Mouse (Mus musculus) urinary bladder, postnatal 14 days (tissue): ENCODE measurements around the gene Mrpl17.
"Not testable (repeated sequence)": the region's sequence is repeated elsewhere in the genome, so short reads cannot be mapped to it uniquely, and the experiment has no call there.

Experiments used
- DNase-seq: peaks from one replicate; pipeline ENCODE4 v3.0.0; 2021; ENCODE audit warnings: low spot score

Mrpl17 gene

DNA sequence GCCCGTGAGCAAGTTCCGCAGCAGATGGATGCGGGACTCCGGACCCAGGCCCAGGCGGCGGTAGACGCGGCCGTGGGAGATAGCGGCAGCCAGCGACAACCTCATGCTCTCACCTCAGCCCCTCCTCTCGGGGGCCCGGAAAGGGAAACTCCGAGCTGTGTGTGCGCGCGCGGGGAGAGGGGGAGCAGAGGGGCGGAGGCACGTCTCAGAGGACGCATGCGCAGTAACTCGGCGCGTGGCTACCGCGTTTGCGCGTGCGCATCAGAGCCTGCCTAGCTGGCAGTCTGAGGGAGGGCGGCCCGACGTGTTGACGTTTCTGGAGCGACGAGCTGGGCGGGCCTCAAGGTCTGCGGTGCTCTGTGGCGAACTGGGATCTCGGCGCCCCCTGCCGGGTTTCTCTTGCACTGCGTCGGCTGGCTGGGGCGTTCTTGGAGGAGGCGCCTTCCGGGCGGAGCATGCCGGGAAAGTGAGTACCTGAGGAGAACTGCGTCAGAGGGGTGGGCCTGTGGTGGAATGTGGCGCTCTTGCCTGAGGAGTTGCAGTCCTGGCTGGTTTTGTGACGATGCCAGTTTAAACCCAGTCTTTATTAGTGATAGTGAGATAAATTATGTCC is at the start of gene Mrpl17:
Mrpl17 (minus strand) TSS at position 223 of the 613 bp plus-strand sequence.
- peak; percentile 99 for DNase-seq

DNA sequence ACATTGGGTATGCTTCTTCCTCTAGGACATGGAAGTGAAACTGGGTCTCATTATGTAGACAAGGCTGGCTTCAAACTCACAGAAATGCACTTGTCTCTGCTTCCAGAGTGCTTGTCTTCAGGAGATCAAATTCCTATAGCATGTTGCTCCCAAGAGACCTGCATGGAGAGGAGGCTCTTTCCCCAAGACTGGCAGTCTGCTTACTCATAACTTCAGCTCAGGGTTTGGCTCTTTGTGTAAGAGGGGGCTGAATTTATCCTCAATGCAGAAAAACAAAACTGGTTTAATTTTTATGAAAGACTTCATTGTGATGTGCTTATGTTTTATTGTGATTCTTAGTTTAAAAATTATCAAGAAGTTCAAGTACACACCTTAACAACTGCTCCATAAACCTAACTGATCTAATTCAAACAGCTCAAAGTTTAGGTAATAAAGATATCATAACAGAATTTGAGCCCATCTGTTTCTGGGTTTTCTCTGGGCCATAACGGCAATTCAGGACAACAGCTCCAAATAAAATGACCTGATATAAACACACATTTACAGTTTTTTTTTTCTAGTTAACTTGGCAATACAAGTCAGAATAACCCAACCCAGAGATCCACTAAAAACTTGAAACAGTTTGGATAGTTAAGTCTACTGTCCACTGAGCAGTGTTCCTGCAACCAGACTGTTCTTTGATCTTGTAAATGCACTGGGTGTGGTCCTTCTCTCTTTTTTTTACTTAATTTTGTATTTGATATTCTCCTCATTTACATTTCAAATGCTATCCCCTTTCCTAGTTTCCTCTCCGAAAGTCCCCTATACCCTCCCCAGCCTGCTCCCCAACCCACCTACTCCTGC is 45.0 kb upstream of the Mrpl17 start:
- DNase-seq, result not testable (repeated sequence)

DNA sequence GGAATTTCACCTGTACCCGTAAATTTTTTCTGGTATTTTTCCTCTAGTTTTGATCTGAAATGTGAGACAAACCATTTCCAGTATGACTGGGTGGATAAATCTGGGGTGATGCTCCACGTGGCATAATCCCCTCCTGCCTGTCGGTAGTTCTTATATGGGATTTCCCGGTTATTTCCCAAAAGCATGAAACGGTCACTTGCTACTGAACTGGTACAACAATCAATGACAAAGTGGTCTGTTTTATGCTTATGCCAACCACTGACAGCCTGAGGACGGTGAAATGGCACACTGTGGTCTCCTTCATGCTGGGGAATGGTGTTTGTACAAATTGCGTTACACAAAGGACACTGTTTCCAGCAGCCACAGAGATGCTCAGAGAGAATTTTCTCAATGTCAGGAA is 13.4 kb upstream of the Mrpl17 start:
- no peak for DNase-seq

DNA sequence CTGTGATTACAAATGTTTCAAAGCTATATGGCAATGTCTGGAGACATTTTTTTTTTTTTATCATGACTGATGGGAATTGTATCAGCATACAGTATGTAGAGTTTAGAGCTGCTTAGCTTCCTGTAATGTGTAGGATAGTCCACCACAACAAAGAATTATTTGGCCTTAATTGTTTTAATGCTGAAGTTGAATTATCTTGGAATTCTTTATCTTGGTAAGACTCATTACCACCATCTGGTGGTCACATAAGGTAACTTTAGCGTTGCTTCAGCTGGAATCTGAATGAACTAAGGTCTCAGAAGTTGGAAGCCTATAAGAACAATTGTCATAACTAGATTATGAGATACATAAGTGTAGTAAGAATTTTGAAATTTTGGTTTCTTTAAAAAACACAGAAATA is 7.6 kb upstream of the Mrpl17 start:
- DNase-seq, result no peak

DNA sequence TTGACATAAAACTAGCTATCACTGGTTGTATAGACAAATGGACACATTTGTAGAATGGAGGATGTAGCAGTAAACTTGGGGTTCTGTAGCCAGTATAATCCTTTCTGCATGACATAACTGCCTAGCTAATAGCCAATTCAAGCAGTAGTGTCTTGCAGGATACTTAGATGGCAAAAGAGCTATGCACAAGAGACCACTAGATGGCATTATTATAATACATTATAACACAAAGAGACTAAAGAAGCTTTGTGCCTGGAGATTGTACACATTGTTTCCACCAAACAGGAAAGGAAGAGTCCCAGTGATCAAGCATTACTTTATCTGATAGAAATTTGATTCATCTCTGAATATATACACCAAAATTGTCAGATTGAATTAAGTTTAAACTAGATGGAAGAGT is 5.8 kb upstream of the Mrpl17 start:
- DNase-seq, result no peak

DNA sequence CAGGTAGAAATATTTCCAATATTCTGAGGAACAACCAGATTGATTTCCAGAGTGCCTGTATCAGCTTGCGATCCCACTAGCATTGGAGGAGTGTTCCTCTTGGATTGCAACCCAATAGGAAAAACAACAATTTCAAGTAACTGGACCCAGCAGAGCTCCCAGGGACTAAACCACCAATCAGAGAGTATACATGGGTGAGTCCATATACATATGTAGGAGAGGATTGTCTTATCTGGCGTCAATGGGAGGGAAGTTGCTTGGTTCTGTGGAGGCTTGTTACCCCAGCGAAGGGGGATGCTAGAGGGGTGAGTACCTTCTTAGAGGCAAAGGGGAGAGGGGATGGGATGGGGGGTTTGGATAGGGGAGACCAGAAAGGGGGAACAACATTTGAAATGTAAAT is 2.4 kb upstream of the Mrpl17 start:
- DNase-seq, result no peak

DNA sequence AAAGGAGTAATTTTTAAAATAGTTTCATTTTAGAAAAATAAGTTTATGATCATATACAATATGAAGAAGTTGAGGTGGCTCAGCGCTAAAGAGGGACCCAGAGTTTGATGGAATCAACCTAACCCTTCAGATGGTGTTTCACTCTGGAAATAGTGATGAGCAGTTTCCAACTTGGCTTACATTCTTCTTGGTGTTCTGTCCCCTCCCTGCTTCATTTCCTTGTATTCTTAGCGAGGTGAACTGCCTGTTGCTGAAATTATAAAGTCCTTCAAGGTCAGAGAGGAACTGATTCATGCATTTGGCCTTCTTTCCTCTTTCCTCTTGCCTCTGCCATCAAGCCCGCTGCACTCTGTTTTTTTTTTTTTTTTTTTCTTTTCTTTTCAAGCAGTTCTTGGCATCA is 1.7 kb upstream of the Mrpl17 start:
- no peak for DNase-seq

DNA sequence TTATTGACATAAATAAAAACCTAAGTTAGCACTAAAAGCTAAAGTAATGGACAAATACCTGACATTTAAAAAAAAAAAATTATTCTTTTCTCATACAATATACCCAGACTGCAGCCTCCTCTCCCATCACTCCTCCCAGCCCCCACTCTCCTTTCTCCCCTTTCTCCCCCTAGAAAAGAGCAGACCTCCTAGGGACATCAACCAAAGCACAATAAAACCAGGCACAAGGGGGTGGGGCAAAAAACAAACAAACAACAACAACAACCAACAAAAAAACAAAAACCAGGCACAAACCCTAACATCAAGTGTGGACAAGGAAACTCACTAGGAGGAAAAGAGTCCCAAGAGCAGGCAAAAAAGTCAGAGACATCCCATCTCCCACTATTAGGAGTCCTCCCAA is 617 bp upstream of the Mrpl17 start:
- DNase-seq, result no peak

DNA sequence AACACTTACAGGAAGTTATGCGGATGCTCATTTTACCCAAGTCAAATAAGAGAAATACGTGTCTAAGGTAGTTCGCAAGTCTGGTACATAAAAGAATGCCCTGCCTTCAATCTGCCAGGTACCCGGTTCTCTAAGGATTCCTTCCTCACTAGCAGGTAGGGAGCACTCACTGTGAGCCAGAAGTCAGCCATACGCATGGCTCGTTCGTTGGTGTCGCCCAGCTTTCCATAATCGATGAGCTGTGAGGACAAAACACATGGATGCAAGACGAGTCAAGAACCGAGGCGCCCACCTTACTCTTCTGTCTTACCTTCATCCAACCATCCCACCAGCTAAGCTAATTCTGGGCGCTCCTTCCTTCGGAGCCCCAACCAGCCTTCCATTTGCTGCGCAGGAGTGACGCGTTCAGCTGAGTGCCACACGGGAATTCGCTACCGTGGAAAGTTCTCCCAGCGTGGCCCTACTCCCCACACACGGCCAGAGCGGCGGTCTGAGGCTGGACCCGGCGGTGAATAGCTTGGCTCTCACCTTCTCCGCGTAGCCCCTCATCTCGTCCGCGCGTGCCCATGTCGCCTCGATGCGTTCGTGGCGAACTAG is 521 bp downstream of the Mrpl17 start:
- DNase-seq, result no peak

DNA sequence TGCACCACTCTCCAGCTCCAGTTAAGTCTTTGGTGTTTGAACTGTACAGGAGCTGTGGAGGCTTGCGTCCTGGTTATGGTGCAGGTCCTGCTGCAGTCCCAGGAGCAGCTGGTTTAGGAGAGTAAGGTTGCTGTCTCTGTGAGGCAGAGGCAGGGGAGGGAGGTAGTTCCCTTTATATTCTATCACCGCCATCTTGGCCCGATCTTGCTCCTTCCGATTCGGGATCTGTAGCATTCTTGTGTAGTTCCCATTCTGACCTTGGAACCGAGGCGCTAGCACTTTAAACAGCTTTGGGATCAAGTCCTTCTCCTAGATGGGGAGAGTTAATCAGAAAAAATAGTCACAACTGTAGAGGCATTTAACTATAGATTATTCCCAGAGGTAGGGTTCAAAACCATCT is 1.1 kb downstream of the Mrpl17 start:
- no peak for DNase-seq

DNA sequence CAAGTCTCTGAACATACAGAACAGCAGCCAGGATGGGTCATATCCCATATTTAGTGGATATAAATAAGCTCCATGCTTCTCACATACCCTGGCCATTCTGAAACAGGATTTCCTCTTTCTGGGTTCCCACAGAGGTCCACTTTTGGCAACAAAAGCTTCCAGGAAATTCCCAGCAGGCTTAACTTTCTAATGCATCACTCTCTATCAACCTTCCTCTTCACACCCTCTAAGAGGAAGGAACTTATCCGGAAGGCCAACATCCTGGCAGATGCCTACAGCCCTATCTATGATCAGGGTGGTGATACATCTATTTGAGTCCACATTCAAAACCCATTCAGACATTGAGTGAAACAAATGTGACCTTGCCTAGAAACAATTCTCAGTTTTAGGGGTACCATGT is 2.5 kb downstream of the Mrpl17 start:
- DNase-seq, result no peak

DNA sequence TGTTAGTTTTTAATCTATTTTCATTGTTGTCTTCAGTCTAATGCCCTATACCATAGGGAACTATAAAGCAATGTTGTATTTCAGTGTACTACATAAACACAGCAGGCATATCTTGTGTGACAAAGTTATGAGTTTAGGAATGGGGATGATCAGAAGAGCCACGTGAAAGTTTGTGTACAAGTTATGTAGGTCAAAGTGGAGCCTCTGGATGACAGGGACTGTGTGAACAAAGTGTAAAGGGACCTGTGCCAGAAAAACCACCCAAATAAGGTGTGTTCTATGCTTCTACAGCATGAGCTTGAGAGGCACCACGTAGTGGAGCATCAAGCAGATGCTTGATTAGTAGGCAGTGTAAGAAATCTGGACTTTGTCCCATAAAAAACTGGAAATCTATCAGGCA is 4.2 kb downstream of the Mrpl17 start:
- no peak for DNase-seq

DNA sequence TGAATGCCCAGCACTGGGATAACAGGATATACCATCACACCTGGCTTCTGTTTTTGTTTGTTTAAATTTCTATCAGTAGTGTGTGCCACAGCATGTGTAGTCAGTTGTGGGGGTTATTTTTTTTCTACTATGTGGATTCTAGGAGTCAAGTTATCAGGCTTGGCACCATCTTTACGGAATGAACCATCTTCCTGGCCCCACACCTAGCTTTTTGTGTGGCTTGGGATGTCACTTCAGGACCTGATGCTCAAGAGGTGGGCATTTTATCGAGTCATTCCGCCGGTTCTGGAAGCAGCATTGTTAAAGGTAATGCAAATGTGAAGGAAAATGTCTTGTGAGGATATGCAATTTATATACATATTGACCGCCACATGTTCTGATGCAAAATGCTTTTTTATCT is 4.8 kb downstream of the Mrpl17 start:
- no peak for DNase-seq

DNA sequence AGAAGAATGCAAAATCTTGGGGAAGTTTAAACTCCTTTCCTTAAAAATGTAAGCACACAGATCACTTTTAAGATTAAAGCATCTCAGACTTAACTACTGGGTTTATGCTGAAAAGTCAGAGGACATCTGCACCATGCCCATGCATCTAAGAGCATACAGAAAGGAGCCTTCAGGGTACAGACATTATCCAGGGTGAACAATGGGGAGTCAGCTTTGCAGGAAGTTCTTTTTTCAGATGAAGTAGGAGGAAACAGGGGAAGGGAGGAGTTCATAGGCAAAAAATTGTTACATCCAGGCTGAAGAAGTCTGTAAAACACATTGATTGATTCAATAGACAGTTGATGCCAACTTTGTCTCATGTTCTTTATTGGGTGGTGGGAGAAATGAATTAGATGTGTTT is 7.5 kb downstream of the Mrpl17 start:
- no peak for DNase-seq

DNA sequence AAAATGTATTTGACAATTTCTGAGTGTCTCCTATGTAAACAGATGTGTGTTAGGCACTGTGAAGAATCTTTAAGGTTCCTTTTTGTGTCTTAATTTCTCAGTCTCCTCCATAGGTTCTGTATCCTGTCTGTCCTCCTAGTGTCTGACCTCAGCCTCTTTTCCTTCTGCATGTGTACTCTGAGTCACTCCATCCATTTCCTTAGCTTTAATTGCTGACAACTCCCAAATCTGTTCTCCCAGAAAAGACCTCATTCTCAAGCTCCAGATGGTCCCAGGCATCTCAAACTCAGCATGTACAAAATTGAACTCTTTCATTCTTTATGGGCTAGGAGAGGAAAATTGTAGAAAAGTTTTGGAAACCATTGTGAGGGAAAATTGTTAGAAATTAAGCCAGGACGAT is 8.1 kb downstream of the Mrpl17 start:
- no peak for DNase-seq

DNA sequence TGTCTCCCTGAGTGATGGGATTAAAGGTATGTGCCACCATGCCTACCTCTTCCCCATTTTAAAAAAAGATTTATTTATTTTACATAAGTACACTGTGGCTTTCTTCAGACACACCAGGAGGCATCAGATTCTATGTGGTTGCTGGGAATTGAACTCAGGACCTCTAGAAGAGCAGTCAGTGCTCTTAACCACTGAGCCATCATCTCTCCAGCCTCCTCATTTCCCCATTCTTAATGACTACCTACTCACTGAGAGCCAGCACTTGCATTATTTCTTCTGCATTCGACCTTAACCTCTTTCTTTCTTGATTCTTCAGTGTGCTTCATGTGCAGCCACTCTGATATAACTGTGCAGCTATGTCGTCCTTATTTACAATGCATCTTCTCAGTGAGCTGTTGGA is 8.6 kb downstream of the Mrpl17 start:
- no peak for DNase-seq

DNA sequence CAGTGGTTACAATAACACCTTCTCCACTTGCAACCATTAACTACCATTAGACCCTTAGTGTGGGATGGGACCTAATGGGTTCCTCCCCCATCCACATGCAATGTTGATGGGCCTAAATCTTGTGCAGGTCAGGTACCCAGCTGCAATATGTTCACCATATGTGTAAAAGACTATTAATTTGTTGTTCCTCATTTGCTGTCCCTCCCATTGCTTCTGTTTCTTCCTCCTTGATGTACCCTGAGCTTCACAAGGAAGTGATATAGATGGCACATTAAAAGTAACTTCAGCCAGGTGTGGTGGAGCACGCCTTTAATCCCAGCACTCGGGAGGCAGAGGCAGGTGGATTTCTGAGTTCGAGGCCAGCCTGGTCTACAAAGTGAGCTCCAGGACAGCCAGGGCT is 13.9 kb downstream of the Mrpl17 start:
- no peak for DNase-seq

DNA sequence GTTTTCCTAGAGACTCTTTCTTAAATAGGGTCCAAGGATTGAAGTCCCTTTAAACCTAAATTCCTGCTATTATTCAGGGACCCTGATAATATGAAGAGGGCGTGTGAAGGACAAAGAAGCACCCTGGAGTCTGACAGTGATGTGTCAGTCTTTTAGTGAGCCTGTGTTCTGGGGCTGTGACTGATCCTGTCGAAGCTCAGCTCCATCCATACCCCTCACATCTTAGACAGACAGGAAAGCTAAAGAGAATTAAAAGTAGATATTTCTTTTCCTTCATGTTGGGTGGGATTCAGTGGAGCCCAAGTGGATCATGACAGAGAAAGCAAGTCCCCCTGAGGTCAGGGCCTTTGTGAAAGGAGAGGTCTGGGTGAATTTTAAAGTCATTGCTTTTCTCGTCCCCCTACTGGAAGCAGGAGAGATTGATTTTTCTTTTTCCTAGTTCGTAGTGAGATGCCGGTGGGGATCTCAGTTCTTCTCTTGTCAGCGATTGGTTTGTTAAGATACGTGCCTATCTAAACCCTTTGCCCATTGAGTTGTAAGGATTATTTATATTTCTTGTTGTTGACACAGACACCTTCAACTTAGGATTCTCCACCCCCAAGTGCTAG is 15.0 kb downstream of the Mrpl17 start:
- DNase-seq, result no peak

DNA sequence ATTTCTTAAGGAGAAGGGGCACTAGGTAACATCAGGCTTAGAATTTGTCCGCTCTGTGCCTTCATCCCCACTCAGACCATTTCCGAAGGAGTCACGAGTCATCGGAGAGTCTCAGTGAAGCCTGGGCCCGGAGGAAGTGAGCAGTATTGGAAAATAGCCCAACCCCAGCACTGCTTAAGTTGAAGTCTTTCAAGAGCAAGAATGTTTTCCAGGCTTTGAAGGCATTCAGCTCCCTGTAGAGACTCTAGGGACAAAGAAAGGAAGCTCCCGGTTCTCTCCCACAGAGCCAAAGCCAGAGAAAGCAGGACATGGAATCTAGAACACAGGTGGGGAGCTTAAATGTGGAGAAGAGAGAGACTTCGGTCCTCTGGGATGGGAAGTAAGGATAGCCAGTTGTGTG is 17.2 kb downstream of the Mrpl17 start:
- no peak for DNase-seq

DNA sequence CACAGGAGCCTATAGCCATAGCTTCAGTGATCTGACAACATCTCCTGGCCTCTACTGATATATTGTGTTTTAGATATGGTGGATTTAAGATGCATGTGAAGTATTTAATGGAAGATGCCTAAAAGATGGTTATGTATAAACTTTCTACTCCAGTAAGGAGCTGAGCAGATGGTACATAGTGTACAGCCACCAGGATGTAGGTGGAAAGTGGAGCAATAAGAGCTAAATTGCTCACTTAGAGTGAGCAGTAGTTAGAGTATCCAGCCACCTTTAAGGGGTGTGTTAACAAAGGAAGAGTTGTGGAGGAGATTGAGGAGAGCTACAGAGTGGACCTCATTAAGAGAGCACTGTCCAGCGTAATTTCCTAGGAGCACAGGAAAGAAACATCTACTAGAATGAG is 19.8 kb downstream of the Mrpl17 start:
- DNase-seq, result no peak

DNA sequence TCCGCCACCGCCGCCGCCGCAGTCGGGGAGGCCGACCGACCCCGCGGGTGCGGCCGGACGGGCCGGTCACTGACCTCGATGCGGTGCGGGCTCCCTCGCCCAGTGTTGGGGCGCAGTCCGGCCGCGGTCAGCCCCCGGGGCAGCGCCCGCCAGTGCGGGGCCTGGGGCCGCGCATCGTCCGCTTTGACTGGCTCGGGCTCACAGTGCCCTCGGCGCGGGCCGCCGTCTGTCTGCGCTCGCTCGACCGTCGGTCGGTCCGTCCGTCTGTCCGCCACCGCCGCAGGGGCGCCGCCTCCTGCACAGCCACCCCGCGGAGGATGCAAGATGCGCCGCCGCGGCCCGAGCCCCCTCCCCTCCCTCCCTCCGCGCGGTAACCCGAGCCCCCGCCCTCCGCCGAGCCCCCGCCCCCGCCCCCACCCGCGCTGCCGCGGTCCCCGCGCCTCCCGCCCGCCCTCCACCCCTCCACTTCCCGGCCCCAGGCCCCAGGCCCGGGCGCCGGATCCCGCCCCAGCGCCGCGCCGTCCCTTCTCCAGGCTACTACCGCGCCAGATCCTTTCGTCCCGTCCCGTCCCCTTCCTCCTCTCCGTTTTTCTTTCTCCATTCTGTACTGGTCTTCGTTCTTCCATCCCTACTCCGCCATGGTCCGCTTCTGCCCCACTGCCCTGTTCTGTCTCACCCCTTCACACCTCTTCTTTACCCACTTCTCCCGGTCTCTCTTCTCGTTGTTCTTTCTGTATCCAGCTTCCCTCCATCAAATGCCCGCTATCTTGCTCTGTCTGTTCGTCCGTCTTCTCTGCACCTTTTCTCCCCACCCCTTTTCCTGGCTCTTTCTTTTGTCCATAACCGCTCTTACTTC is 23.4 kb downstream of the Mrpl17 start, which contains the start of gene Dchs1:
Dchs1 (minus strand) TSS at position 370 of the 856 bp plus-strand sequence.
- DNase-seq, result no peak
